11 mouse cellular contexts compared by ENCODE assay signal in genomic region chr12:70144106-70144587, GRCm38 (mm10). TPM values are rescaled to one million over a fixed set of nuclear protein-coding genes. Genes with fewer than 3 reads are reported as not detected.
DNase-seq lines count a peak whose midpoint lies in the region; ATAC-seq and TF ChIP-seq lines count a peak whose summit lies in the region.
"Not testable (repeated sequence)": the region's sequence is repeated elsewhere in the genome, so short reads cannot be mapped to it uniquely, and the experiment has no call there.
"Had no signal": no experiment of that assay in that cellular context is flagged by ENCODE, and none has a peak within 500 bp of the region (broad histone marks: within the 10 kb centered on the region; RNA-seq: fewer than 3 reads in every experiment).

No protein-coding gene starts in this region.

- H3K9me3 ChIP-seq in forebrain, embryonic 16.5 days (ENCODE audit: control insufficient read depth, low read length); heart, postnatal 0 days (replicated peaks; ENCODE audit: control insufficient read depth, low read length); intestine, postnatal 0 days (ENCODE audit: control insufficient read depth); lung, embryonic 16.5 days (ENCODE audit: control insufficient read depth, low read length): not testable (repeated sequence)

- peak; percentile 36; the same call in 1 of the 2 replicates for ATAC-seq in forebrain, embryonic 16.5 days
- peak; percentile 64 for ATAC-seq in heart, postnatal 0 days (ENCODE audit: insufficient read depth, low read depth)
- not testable (repeated sequence) for ATAC-seq in intestine, postnatal 0 days
- ATAC-seq in lung, embryonic 16.5 days (ENCODE audit: low read depth), result peak; percentile 90

- not testable (repeated sequence) for H3K9ac ChIP-seq in forebrain, embryonic 16.5 days (replicated peaks; ENCODE audit: low read depth, low read length); heart, postnatal 0 days (replicated peaks; ENCODE audit: low read depth, low read length); intestine, postnatal 0 days (ENCODE audit: low read depth, low read length); lung, embryonic 16.5 days (ENCODE audit: low read length)

- not testable (repeated sequence) for H3K4me3 ChIP-seq in forebrain, embryonic 16.5 days (replicated peaks; ENCODE audit: low read length); heart, postnatal 0 days (ENCODE audit: low read depth, low read length); intestine, postnatal 0 days (ENCODE audit: low read depth, low read length); lung, embryonic 16.5 days (ENCODE audit: low read length)

- not testable (repeated sequence) for H3K27ac ChIP-seq in forebrain, embryonic 16.5 days (ENCODE audit: low read length)
- peak overlapping the region; percentile 63 for H3K27ac ChIP-seq in heart, postnatal 0 days (ENCODE audit: low read depth)
- peak overlapping the region; percentile 5 for H3K27ac ChIP-seq in intestine, postnatal 0 days (ENCODE audit: low read depth, low read length)
- peak overlapping the region; percentile 81 for H3K27ac ChIP-seq in lung, embryonic 16.5 days (ENCODE audit: low read length)

- 14% methylated on average over 3 of the region's 3 CpGs for WGBS in forebrain, embryonic 16.5 days
- 10% methylated on average over 3 of the region's 3 CpGs for WGBS in heart, postnatal 0 days
- WGBS in intestine, postnatal 0 days, result 22% methylated on average over 3 of the region's 3 CpGs
- WGBS in lung, embryonic 16.5 days, result 5% methylated on average over 3 of the region's 3 CpGs

- not testable (repeated sequence) for TF ChIP-seq EP300 in heart, postnatal 0 days (IDR thresholded peaks at IDR 0.05; ENCODE audit: low read depth)

- peak; percentile 39 for DNase-seq in embryo, embryonic 10 days (ENCODE audit: low spot score)
- peak; percentile 21 for DNase-seq in heart, postnatal 0 days (ENCODE audit: low spot score)
- DNase-seq in kidney, postnatal 25 days, result peak; percentile 38 to 72
- DNase-seq in neural tube, embryonic 10.5 days (ENCODE audit: extremely low spot score, low spot score), result peak; percentile 31
- DNase-seq in yolk sac, embryonic 10.5 days (ENCODE audit: low spot score), result peak; percentile 30

- H3K27me3 ChIP-seq in forebrain, embryonic 16.5 days (replicated peaks; ENCODE audit: control insufficient read depth, insufficient read depth, low read length); heart, postnatal 0 days (ENCODE audit: control insufficient read depth, insufficient read depth, low read length); intestine, postnatal 0 days (replicated peaks; ENCODE audit: control insufficient read depth, insufficient read depth, low read length); lung, embryonic 16.5 days (ENCODE audit: control insufficient read depth, insufficient read depth, low read depth, low read length): not testable (repeated sequence)

- H3K4me1 ChIP-seq in forebrain, embryonic 16.5 days (replicated peaks; ENCODE audit: control insufficient read depth, insufficient read depth, low read length); heart, postnatal 0 days (ENCODE audit: control insufficient read depth, insufficient read depth); intestine, postnatal 0 days (replicated peaks; ENCODE audit: control insufficient read depth, insufficient read depth, low read length); lung, embryonic 16.5 days (replicated peaks; ENCODE audit: control insufficient read depth, insufficient read depth, low read length): not testable (repeated sequence)

- H3K4me2 ChIP-seq in forebrain, embryonic 16.5 days (ENCODE audit: low read length); heart, postnatal 0 days (ENCODE audit: low read depth, low read length); intestine, postnatal 0 days (replicated peaks; ENCODE audit: low read depth); lung, embryonic 16.5 days (ENCODE audit: low read depth, low read length): not testable (repeated sequence)

- not testable (repeated sequence) for TF ChIP-seq CTCF in heart, postnatal 0 days (IDR thresholded peaks at IDR 0.05; ENCODE audit: low read depth); intestine, postnatal 0 days (IDR thresholded peaks at IDR 0.05; ENCODE audit: low read depth)

- not testable (repeated sequence) for H3K36me3 ChIP-seq in forebrain, embryonic 16.5 days (ENCODE audit: control insufficient read depth, insufficient read depth); heart, postnatal 0 days (replicated peaks; ENCODE audit: control insufficient read depth, insufficient read depth, low read length); intestine, postnatal 0 days (ENCODE audit: control insufficient read depth, insufficient read depth); lung, embryonic 16.5 days (ENCODE audit: control insufficient read depth, insufficient read depth, low read length)

RNA-seq across cellular contexts. Expression of gene Abhd12b, which starts 9.8 kb away (rescaled TPM):
- polyA plus RNA-seq in forebrain, embryonic 16.5 days (2015; fragmentation: Nextera tagmentation; extraction: Ambion mirVana), result not detected in 2 replicates
- not detected in 2 replicates for total RNA-seq in heart, postnatal 0 days (2014; rRNA removed; ENCODE audit: low replicate concordance)
- polyA plus RNA-seq in heart, postnatal 0 days (2015; fragmentation: Nextera tagmentation; extraction: Ambion mirVana), result not detected in 2 replicates
- polyA plus RNA-seq in intestine, postnatal 0 days (2015; fragmentation: Nextera tagmentation; extraction: Ambion mirVana), result not detected in 2 replicates
- not detected in 2 replicates for polyA plus RNA-seq in lung, embryonic 16.5 days (2015; fragmentation: Nextera tagmentation; extraction: Ambion mirVana)
- total RNA-seq: heart, postnatal 25 days; layer of hippocampus, adult 2 months had no signal
- polyA plus RNA-seq: liver, embryonic 15.5 days had no signal

RNA-seq across cellular contexts. Expression of gene Nin, which starts 30.6 kb away (rescaled TPM):
- polyA plus RNA-seq in forebrain, embryonic 16.5 days (2015; fragmentation: Nextera tagmentation; extraction: Ambion mirVana), result 40.2 and 45.3 TPM in 2 replicates
- total RNA-seq in heart, postnatal 0 days (2014; rRNA removed; ENCODE audit: low replicate concordance), result 9.8 and 15.3 TPM in 2 replicates
- polyA plus RNA-seq in heart, postnatal 0 days (2015; fragmentation: Nextera tagmentation; extraction: Ambion mirVana), result 4.3 and 5.1 TPM in 2 replicates
- 2.2 and 3.4 TPM in 2 replicates for polyA plus RNA-seq in intestine, postnatal 0 days (2015; fragmentation: Nextera tagmentation; extraction: Ambion mirVana)
- 11.8 and 12.5 TPM in 2 replicates for polyA plus RNA-seq in lung, embryonic 16.5 days (2015; fragmentation: Nextera tagmentation; extraction: Ambion mirVana)
